Mouse (Mus musculus): ENCODE data around the gene Pcdh15.

Pcdh15 gene

GRCm38 (mm10) chr10:74625715-74626114 lies 1526.6 kb downstream of the Pcdh15 start:
- no peak for DNase-seq

- no peak for DNase-seq
These were observed 1527.5 kb downstream of the Pcdh15 start for GRCm38 (mm10) chr10:74626596-74626995.

DNA sequence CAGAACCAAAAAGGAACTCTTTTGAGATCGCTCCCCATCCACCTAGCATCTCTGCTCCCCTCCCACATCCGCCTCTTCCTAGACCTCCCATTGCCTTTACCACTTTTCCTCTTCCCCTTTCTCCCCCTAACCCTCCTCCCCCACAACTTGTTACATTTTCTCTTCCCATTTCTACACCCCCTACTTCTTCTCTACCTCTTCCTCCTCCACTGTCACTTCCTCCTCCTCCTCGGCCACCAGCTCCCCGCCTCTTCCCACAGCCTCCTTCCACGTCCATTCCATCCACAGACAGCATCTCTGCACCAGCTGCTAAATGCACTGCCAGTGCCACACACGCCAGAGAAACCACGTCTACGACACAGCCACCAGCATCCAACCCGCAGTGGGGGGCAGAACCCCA lies 1532.2 kb downstream of the Pcdh15 start:
- DNase-seq, result no peak

GRCm38 (mm10) chr10:74637040-74637439 lies 1537.9 kb downstream of the Pcdh15 start:
- DNase-seq, result no peak

- DNase-seq, result peak; percentile 26
These were observed 1543.0 kb downstream of the Pcdh15 start for GRCm38 (mm10) chr10:74642125-74642524.

DNA sequence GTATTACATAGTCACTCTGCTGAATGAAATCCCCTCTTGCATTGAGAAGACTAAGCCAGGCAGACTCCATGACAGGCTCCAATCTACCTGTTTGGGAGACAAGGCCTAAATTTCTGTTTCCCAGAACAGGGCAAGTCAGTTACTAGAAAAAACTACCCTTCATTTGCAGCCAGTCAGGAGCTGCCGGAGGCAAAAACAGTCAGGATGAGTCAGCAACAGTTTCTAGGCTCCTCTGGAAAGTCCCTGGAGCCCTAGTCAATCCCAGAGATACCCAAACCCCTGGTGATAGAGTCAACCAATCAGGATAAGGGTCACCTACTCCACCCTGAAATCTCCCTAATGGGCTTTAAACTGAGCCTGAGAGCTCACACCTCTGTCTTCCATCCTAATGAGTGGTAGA lies 1564.0 kb downstream of the Pcdh15 start:
- DNase-seq, result no peak

- no peak for DNase-seq
These were observed 1580.9 kb downstream of the Pcdh15 start for GRCm38 (mm10) chr10:74680016-74680491.

DNA sequence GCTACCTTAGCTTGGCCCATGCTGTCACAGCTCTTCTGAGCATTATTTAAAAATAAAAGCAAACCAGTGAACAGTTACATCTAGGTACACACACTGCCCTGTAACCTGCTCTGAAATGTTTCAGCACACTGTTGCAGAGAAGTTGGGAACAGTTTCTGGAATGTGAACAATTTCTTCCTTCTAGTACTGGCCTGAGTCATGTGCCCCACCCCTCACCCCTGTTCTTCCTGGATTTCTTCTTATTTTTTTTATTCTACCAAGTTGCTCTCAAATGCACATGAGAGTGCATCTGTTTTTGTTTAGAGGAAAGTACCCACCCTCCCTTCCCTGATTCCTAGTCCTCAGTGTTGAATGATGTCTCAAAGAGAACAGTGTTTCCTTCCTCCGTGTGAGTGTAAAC lies 1581.4 kb downstream of the Pcdh15 start:
- no peak for DNase-seq
